Mouse (Mus musculus): Measurements from ENCODE around the gene Macrod1. TPM values are rescaled to one million over a fixed set of nuclear protein-coding genes. Genes with fewer than 3 reads are reported as not detected.

Macrod1 gene
- polyA plus RNA-seq, 1 experiment from 2014 or later: 3.3 TPM

- no peaks in the 10 kb centered on the region for H3K27me3 ChIP-seq (ENCODE audit: control insufficient read depth, insufficient read depth, low read length)
- no peaks in the 10 kb centered on the region for H3K4me1 ChIP-seq (ENCODE audit: control insufficient read depth, insufficient read depth, low read length)
- H3K36me3 ChIP-seq (ENCODE audit: control insufficient read depth, insufficient read depth, low read length): peaks cover 41% of the 10 kb centered on the region
- no peak overlapping the region for H3K9ac ChIP-seq (ENCODE audit: low read length)
- ATAC-seq (ENCODE audit: insufficient read depth, low FRiP score, low TSS enrichment): no peak
- H3K4me3 ChIP-seq (ENCODE audit: low read depth, low read length): no peak overlapping the region
- no peak overlapping the region for H3K27ac ChIP-seq (ENCODE audit: low read depth, low read length)
- 51% methylated on average over 3 of the region's 3 CpGs for WGBS
- no peaks in the 10 kb centered on the region for H3K9me3 ChIP-seq (ENCODE audit: control insufficient read depth, low read length)
- peak; percentile 53 for DNase-seq (ENCODE audit: low spot score)
- no peak overlapping the region for H3K4me2 ChIP-seq (ENCODE audit: low read depth)
Measured at GRCm38 (mm10) chr19:7020224-7020641, 36.4 kb upstream of the Macrod1 start.

- peaks cover 50% of the 10 kb centered on the region for H3K36me3 ChIP-seq (ENCODE audit: control insufficient read depth, insufficient read depth, low read length)
- no peaks in the 10 kb centered on the region for H3K9me3 ChIP-seq (ENCODE audit: control insufficient read depth, low read length)
- H3K27me3 ChIP-seq (ENCODE audit: control insufficient read depth, insufficient read depth, low read length): no peaks in the 10 kb centered on the region
- no peak overlapping the region for H3K9ac ChIP-seq (ENCODE audit: low read length)
- DNase-seq (ENCODE audit: low spot score) (no peak), ATAC-seq (ENCODE audit: insufficient read depth, low FRiP score, low TSS enrichment) (no peak)
- H3K27ac ChIP-seq (ENCODE audit: low read depth, low read length): no peak overlapping the region
- 96% methylated on average over 5 of the region's 5 CpGs for WGBS
- no peak overlapping the region for H3K4me3 ChIP-seq (ENCODE audit: low read depth, low read length)
- no peak overlapping the region for H3K4me2 ChIP-seq (ENCODE audit: low read depth)
- H3K4me1 ChIP-seq (ENCODE audit: control insufficient read depth, insufficient read depth, low read length): no peaks in the 10 kb centered on the region
Measured at GRCm38 (mm10) chr19:7029531-7029930, 27.1 kb upstream of the Macrod1 start.

- Histone ChIP-seq H3K9me3 (ENCODE audit: control insufficient read depth, low read length) (no peaks in the 10 kb centered on the region), H3K27me3 (ENCODE audit: control insufficient read depth, insufficient read depth, low read length) (no peaks in the 10 kb centered on the region), H3K27ac (ENCODE audit: low read depth, low read length) (no peak overlapping the region), H3K36me3 (ENCODE audit: control insufficient read depth, insufficient read depth, low read length) (peaks cover 34% of the 10 kb centered on the region), H3K9ac (ENCODE audit: low read length) (no peak overlapping the region), H3K4me3 (ENCODE audit: low read depth, low read length) (no peak overlapping the region), H3K4me2 (ENCODE audit: low read depth) (no peak overlapping the region), H3K4me1 (ENCODE audit: control insufficient read depth, insufficient read depth, low read length) (peaks cover 10% of the 10 kb centered on the region)
- DNase-seq (ENCODE audit: low spot score): no peak
- ATAC-seq (ENCODE audit: insufficient read depth, low FRiP score, low TSS enrichment): no peak
- 91% methylated on average over 5 of the region's 5 CpGs for WGBS
Measured at GRCm38 (mm10) chr19:7034006-7034405, 22.6 kb upstream of the Macrod1 start.

- DNase-seq (ENCODE audit: low spot score): peak; percentile 74
- H3K9ac ChIP-seq (ENCODE audit: low read length): peak overlapping the region; percentile 96
- peaks cover 6% of the 10 kb centered on the region for H3K36me3 ChIP-seq (ENCODE audit: control insufficient read depth, insufficient read depth, low read length)
- H3K4me1 ChIP-seq (ENCODE audit: control insufficient read depth, insufficient read depth, low read length): peaks cover 17% of the 10 kb centered on the region
- WGBS: 2% methylated on average over 35 of the region's 35 CpGs
- H3K27me3 ChIP-seq (ENCODE audit: control insufficient read depth, insufficient read depth, low read length): no peaks in the 10 kb centered on the region
- H3K4me2 ChIP-seq (ENCODE audit: low read depth): peak overlapping the region; percentile 91
- peak; percentile 13 for ATAC-seq (ENCODE audit: insufficient read depth, low FRiP score, low TSS enrichment)
- H3K9me3 ChIP-seq (ENCODE audit: control insufficient read depth, low read length): no peaks in the 10 kb centered on the region
- H3K27ac ChIP-seq (ENCODE audit: low read depth, low read length): peak overlapping the region; percentile 87
- peak overlapping the region; percentile 89 for H3K4me3 ChIP-seq (ENCODE audit: low read depth, low read length)
Measured at GRCm38 (mm10) chr19:7039088-7039720, 17.4 kb upstream of the Macrod1 start.

- Histone ChIP-seq H3K4me1 (ENCODE audit: control insufficient read depth, insufficient read depth, low read length) (peaks cover 17% of the 10 kb centered on the region), H3K27ac (ENCODE audit: low read depth, low read length) (peak within 1 kb of the TSS; percentile 89), H3K9ac (ENCODE audit: low read length) (peak within 1 kb of the TSS; percentile 96), H3K27me3 (ENCODE audit: control insufficient read depth, insufficient read depth, low read length) (no peaks in the 10 kb centered on the region), H3K4me2 (ENCODE audit: low read depth) (peak within 1 kb of the TSS; percentile 91), H3K9me3 (ENCODE audit: control insufficient read depth, low read length) (no peaks in the 10 kb centered on the region), H3K36me3 (ENCODE audit: control insufficient read depth, insufficient read depth, low read length) (peaks cover 6% of the 10 kb centered on the region), H3K4me3 (ENCODE audit: low read depth, low read length) (peak within 1 kb of the TSS; percentile 89)
- DNase-seq (ENCODE audit: low spot score) (peak; percentile 98), ATAC-seq (ENCODE audit: insufficient read depth, low FRiP score, low TSS enrichment) (peak; percentile 99)
- WGBS: under 1% methylated on average over 49 of the region's 49 CpGs
Measured at GRCm38 (mm10) chr19:7039841-7040636, 16.6 kb upstream of the Macrod1 start, which contains the start of gene Stip1. Gene Stip1 (minus strand): TSS chr19:7039967.

DNA sequence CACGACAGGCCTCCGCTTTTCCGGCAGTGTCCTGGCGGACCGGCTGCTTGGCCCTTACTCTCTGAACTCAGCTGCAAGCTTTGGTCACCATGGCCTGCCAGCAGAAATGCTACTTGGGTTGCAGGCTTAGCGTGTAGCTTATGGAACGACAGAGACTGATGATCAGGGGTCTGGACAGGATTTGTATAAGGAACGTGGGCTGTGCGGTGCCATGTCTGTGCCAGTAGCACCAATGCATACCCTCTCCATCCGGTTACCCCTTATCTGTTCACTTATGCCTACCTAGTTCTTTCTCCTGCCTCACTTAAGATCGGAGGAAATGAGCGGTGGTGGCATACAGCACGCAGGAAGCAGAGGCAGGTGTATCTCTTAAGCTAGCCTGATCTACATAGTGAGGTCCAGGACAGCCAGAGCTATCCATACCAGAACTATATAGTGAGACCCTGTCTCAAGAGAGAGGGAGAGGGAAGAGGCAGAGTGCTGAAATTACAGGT is 15.9 kb upstream of the Macrod1 start:
- 0 out of 2 replicates have a peak, but pooled peaks have one; percentile 1 for ATAC-seq (ENCODE audit: insufficient read depth, low FRiP score, low TSS enrichment)
- H3K4me1 ChIP-seq (ENCODE audit: control insufficient read depth, insufficient read depth, low read length): peaks cover 17% of the 10 kb centered on the region

DNA sequence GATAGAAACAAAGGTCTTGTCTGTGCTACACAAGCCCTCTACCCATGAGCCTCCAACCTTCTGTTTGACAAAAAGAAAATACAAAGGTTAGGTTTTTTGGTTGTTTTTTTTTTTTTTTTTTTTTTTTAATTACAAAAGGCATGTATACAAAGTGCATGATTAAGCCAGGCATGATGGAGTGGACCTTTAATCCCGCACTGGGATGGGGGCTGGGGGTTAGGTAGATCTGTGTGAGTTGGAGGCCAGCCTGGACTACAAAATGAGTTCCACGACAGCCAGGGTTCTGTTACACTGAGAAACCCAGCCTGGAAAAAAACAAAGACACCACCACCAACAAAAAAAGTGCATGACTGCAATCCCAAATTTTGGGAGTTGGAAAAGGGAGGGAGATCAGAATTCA is 15.4 kb upstream of the Macrod1 start:
- Histone ChIP-seq H3K4me1 (ENCODE audit: control insufficient read depth, insufficient read depth, low read length) (peaks cover 17% of the 10 kb centered on the region), H3K27me3 (ENCODE audit: control insufficient read depth, insufficient read depth, low read length) (no peaks in the 10 kb centered on the region), H3K36me3 (ENCODE audit: control insufficient read depth, insufficient read depth, low read length) (peaks cover 2% of the 10 kb centered on the region; the same call in 1 of the 2 replicates), H3K4me3 (ENCODE audit: low read depth, low read length) (no peak overlapping the region; the same call in 1 of the 2 replicates), H3K27ac (ENCODE audit: low read depth, low read length) (no peak overlapping the region), H3K9me3 (ENCODE audit: control insufficient read depth, low read length) (no peaks in the 10 kb centered on the region), H3K4me2 (ENCODE audit: low read depth) (no peak overlapping the region), H3K9ac (ENCODE audit: low read length) (no peak overlapping the region; the same call in 1 of the 2 replicates)
- 98% methylated on average over 2 of the region's 2 CpGs for WGBS
- DNase-seq (ENCODE audit: low spot score) (no peak), ATAC-seq (ENCODE audit: insufficient read depth, low FRiP score, low TSS enrichment) (no peak)

More for the DNA sequence above, 15.9 kb upstream of the Macrod1 start:
- peak overlapping the region; percentile 47 for H3K4me3 ChIP-seq (ENCODE audit: low read depth, low read length)
- peak overlapping the region; percentile 80 for H3K9ac ChIP-seq (ENCODE audit: low read length)
- WGBS: 32% methylated on average over 13 of the region's 13 CpGs
- DNase-seq (ENCODE audit: low spot score): no peak
- peaks cover 2% of the 10 kb centered on the region; the same call in 1 of the 2 replicates for H3K36me3 ChIP-seq (ENCODE audit: control insufficient read depth, insufficient read depth, low read length)
- peak overlapping the region; percentile 89 for H3K27ac ChIP-seq (ENCODE audit: low read depth, low read length)
- no peaks in the 10 kb centered on the region for H3K27me3 ChIP-seq (ENCODE audit: control insufficient read depth, insufficient read depth, low read length)
- H3K9me3 ChIP-seq (ENCODE audit: control insufficient read depth, low read length): no peaks in the 10 kb centered on the region
- H3K4me2 ChIP-seq (ENCODE audit: low read depth): peak overlapping the region; percentile 78

- H3K36me3 ChIP-seq (ENCODE audit: control insufficient read depth, insufficient read depth, low read length): no peaks in the 10 kb centered on the region
- ATAC-seq (ENCODE audit: insufficient read depth, low FRiP score, low TSS enrichment) (no peak), DNase-seq (ENCODE audit: low spot score) (no peak)
- no peak overlapping the region for H3K9ac ChIP-seq (ENCODE audit: low read length)
- H3K4me1 ChIP-seq (ENCODE audit: control insufficient read depth, insufficient read depth, low read length): peaks cover 6% of the 10 kb centered on the region; the same call in 1 of the 2 replicates
- H3K4me3 ChIP-seq (ENCODE audit: low read depth, low read length): no peak overlapping the region
- no peaks in the 10 kb centered on the region for H3K27me3 ChIP-seq (ENCODE audit: control insufficient read depth, insufficient read depth, low read length)
- no peaks in the 10 kb centered on the region for H3K9me3 ChIP-seq (ENCODE audit: control insufficient read depth, low read length)
- H3K4me2 ChIP-seq (ENCODE audit: low read depth): no peak overlapping the region
- H3K27ac ChIP-seq (ENCODE audit: low read depth, low read length): no peak overlapping the region
- WGBS: 47% methylated on average over 4 of the region's 4 CpGs
Measured at GRCm38 (mm10) chr19:7044279-7044678, 12.3 kb upstream of the Macrod1 start.
